13 mouse cellular contexts compared by ENCODE assay signal in the genomic region with DNA sequence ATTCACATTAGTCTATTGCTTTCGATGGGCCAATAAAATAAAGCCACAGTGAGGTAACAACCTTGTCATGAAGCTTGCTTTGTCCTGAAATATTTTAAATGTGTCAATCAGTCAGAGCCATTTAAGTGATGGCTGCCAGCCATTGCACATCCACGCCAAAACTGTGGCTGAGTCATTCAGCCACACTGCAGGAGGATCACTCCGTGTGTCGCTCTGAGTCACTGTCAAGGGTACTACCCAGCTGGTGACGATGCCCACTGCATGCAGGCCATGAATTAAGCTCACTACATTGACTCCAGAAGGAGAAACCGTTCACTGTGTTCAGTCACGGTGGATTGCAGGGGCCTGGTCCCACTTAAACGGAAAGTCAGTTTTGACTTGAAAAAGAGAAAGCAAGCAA.
DNase-seq lines count a peak whose midpoint lies in the region; ATAC-seq and TF ChIP-seq lines count a peak whose summit lies in the region.
"Had no signal": no experiment of that assay in that cellular context is flagged by ENCODE, and none has a peak within 500 bp of the region (broad histone marks: within the 10 kb centered on the region; RNA-seq: fewer than 3 reads in every experiment).

No protein-coding gene starts in this region.

- WGBS in hindbrain, embryonic 16.5 days, result 65% methylated on average over 8 of the region's 8 CpGs
- WGBS in hindbrain, embryonic 10.5 days, result 87% methylated on average over 8 of the region's 8 CpGs

- H3K79me2 ChIP-seq in C2C12 (ENCODE audit: control insufficient read depth, insufficient read depth), result no peaks in the 10 kb centered on the region

- no peak for TF ChIP-seq CTCF in C2C12 (IDR thresholded peaks at IDR 0.05; ENCODE audit: control insufficient read depth, insufficient read depth, insufficient read length)

- H3ac ChIP-seq in C2C12 (ENCODE audit: control insufficient read depth, insufficient read length, low read depth), result no peak overlapping the region

- no peaks in the 10 kb centered on the region for H3K9me3 ChIP-seq in hindbrain, embryonic 16.5 days (ENCODE audit: control insufficient read depth, low read length)
- no peaks in the 10 kb centered on the region for H3K9me3 ChIP-seq in hindbrain, embryonic 10.5 days
- H3K9me3 ChIP-seq: embryonic facial prominence, embryonic 12.5 days; G1E; heart, embryonic 13.5 days; midbrain, embryonic 10.5 days had no signal

- H3K9ac ChIP-seq in hindbrain, embryonic 16.5 days (ENCODE audit: low read depth, low read length), result no peak overlapping the region
- H3K9ac ChIP-seq: embryonic facial prominence, embryonic 12.5 days; heart, embryonic 13.5 days had no signal

- no peak overlapping the region for H3K4me2 ChIP-seq in hindbrain, embryonic 16.5 days (ENCODE audit: low read length)
- H3K4me2 ChIP-seq: embryonic facial prominence, embryonic 12.5 days; heart, embryonic 13.5 days had no signal

- no peak overlapping the region for H3K4me3 ChIP-seq in hindbrain, embryonic 16.5 days (ENCODE audit: low read length)
- H3K4me3 ChIP-seq in hindbrain, embryonic 10.5 days, result no peak overlapping the region
- H3K4me3 ChIP-seq in C2C12 (ENCODE audit: insufficient read depth, poor library complexity, severe bottlenecking), result no peak overlapping the region
- H3K4me3 ChIP-seq: embryonic facial prominence, embryonic 12.5 days; heart, embryonic 13.5 days; midbrain, embryonic 10.5 days had no signal

- no peaks in the 10 kb centered on the region for H3K79me3 ChIP-seq in C2C12 (ENCODE audit: low read depth)

- no peaks in the 10 kb centered on the region for H3K27me3 ChIP-seq in hindbrain, embryonic 16.5 days (replicated peaks; ENCODE audit: control insufficient read depth, insufficient read depth, low read length)
- H3K27me3 ChIP-seq in hindbrain, embryonic 10.5 days (ENCODE audit: insufficient read depth, poor library complexity, severe bottlenecking), result no peaks in the 10 kb centered on the region
- no peaks in the 10 kb centered on the region for H3K27me3 ChIP-seq in C2C12 (ENCODE audit: control insufficient read depth, insufficient read depth, insufficient read length)
- H3K27me3 ChIP-seq: embryonic facial prominence, embryonic 12.5 days; heart, embryonic 13.5 days had no signal

- H3K4me1 ChIP-seq in hindbrain, embryonic 16.5 days (ENCODE audit: control insufficient read depth, insufficient read depth, low read depth, low read length), result peaks cover 3% of the 10 kb centered on the region; the same call in 1 of the 2 replicates
- no peaks in the 10 kb centered on the region for H3K4me1 ChIP-seq in hindbrain, embryonic 10.5 days (replicated peaks)
- H3K4me1 ChIP-seq: embryonic facial prominence, embryonic 12.5 days; heart, embryonic 13.5 days; midbrain, embryonic 10.5 days had no signal

- no peak for DNase-seq in hindbrain, embryonic 10.5 days (ENCODE audit: low spot score)
- peak; percentile 41 for DNase-seq in adrenal gland, postnatal 25 days
- DNase-seq in layer of hippocampus, adult 9-11 months, result peak; percentile 65
- no peak for DNase-seq in lung, postnatal 36 days
- DNase-seq: kidney, adult 11 months had no signal

- peak overlapping the region; percentile 18; the same call in 1 of the 2 replicates for H3K27ac ChIP-seq in hindbrain, embryonic 16.5 days (ENCODE audit: low read depth, low read length)
- H3K27ac ChIP-seq in hindbrain, embryonic 10.5 days, result no peak overlapping the region
- H3K27ac ChIP-seq: embryonic facial prominence, embryonic 12.5 days; heart, embryonic 13.5 days; midbrain, embryonic 10.5 days had no signal

- peak; percentile 73; the same call in 1 of the 2 replicates for ATAC-seq in hindbrain, embryonic 16.5 days
- no peak for ATAC-seq in activated CD4-positive, CD25-positive, alpha-beta regulatory T cell, adult 4 months
- ATAC-seq: forebrain, embryonic 16.5 days had no signal

- no peaks in the 10 kb centered on the region for H3K36me3 ChIP-seq in hindbrain, embryonic 16.5 days (ENCODE audit: control insufficient read depth, insufficient read depth, low read length)
- no peaks in the 10 kb centered on the region for H3K36me3 ChIP-seq in hindbrain, embryonic 10.5 days
- no peaks in the 10 kb centered on the region for H3K36me3 ChIP-seq in C2C12 (ENCODE audit: control insufficient read depth, insufficient read depth)
- H3K36me3 ChIP-seq: embryonic facial prominence, embryonic 12.5 days; G1E; heart, embryonic 13.5 days; midbrain, embryonic 10.5 days had no signal

TF ChIP-seq in C2C12, 6 proteins besides CTCF, POLR2A, EP300 and RAD21:
- TF ChIP-seq CEBPB (IDR thresholded peaks at IDR 0.05; ENCODE audit: low read depth) (peak; percentile 26), MYOG (IDR thresholded peaks at IDR 0.05; ENCODE audit: control insufficient read depth, extremely low read depth, insufficient read length) (no peak), MYOD1 (IDR thresholded peaks at IDR 0.05; ENCODE audit: control insufficient read depth, insufficient read length, low read depth) (no peak)
TF ChIP-seq in C2C12: peak in this region for 1.

Comparison
In these comparisons a context has a peak if more than half of its experiments do, and no peak if none do; other contexts are left out.
1. DNase-seq: peak in adrenal gland, postnatal 25 days (single experiment) and layer of hippocampus, adult 9-11 months (single experiment); none in hindbrain, embryonic 10.5 days (single experiment) and lung, postnatal 36 days (single experiment).